Mouse (Mus musculus): Measurements from ENCODE around the gene Trpc3. TPM values are rescaled to one million over a fixed set of nuclear protein-coding genes. Genes with fewer than 3 reads are reported as not detected.

Gene Trpc3
- 0.21 and 0.26 TPM in 2 replicates for polyA plus RNA-seq (2012; rRNA removed)

DNA sequence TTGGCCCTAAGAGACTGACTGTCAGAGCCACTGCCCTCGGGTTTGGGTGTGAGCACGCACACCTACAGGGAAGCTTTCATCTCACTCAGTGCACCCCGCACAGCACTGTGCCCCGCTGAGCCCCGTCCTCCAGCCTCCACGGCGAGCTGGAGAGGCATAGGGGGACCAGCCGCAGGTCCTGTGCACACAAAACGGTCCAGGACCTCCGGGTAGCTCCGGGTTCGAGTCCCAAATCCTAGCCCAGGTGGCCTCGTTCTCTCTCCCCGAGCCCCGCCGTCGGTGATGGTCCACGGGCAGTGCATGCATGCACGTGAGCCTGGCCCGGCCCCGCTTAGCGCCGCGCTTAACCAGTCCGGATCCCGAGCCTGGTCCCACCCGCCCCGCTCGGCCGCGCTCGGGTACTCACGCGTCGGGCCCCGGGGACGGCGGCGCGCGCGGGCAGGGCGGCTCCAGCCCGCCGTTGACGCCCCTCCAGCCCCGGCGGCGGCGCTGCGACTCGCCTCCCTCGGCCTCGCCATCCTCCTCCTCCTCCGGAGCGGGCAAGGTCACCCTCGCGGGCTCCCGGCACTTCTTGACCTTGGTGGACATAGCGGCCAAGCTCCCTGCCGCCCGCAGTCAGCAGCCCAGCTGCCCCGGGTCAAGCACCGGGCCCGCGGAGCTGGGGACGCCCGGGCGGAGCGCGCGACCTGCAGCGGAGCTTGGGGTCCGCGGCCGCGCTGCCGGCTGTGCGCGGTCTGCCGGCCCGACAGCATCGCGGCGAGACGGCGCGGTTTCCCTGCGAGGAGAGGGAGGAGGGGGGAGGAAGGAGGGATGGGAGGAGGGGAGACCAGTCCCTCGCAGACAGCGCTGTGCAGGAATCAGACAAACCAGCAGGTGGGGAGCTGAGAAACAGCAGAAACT is at the start of gene Trpc3:
TSS of gene Trpc3 (minus strand) at position 776 of the 900 bp plus-strand sequence.
- Histone ChIP-seq H3K4me1 (ENCODE audit: control insufficient read depth, insufficient read depth, low read length) (peaks cover 14% of the 10 kb centered on the region), H3K27ac (ENCODE audit: control insufficient read depth, insufficient read depth, low read depth, low read length) (no peak within 1 kb of the TSS), H3K27me3 (ENCODE audit: control insufficient read depth, insufficient read depth, low read length) (peaks cover 4% of the 10 kb centered on the region), H3K36me3 (ENCODE audit: control insufficient read depth, insufficient read depth, low read length) (no peaks in the 10 kb centered on the region), H3K4me3 (ENCODE audit: control insufficient read depth, low read depth, low read length) (peak within 1 kb of the TSS; percentile 87)
- TF ChIP-seq CTCF (IDR thresholded peaks at IDR 0.05; ENCODE audit: control insufficient read depth, insufficient read depth, insufficient replicate concordance, low read depth, low read length): no peak
- TF ChIP-seq POLR2A (IDR thresholded peaks at IDR 0.05; ENCODE audit: control insufficient read depth, low read depth, low read length): no peak

DNA sequence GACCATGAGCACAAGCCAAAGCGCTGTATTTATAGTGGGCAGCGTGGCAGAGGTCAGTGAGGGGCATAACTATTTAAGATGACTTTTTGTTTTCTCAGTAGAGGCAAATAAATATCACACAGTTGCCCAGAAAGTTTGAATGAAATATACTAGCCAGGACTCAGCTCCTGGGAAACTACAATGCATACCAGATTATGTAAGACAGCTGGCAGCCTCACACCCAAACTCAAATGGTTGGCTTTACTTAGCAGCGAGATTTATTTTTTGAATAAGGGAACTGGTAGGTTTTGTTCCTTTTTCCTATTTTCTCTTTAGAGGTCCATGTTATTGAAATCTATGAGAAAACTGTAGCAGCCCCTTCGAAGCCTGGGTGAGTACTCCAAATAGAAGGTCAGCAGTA is 48.1 kb upstream of the Trpc3 start:
- Histone ChIP-seq H3K4me3 (ENCODE audit: control insufficient read depth, low read depth, low read length) (no peak overlapping the region), H3K4me1 (ENCODE audit: control insufficient read depth, insufficient read depth, low read length) (no peaks in the 10 kb centered on the region), H3K27ac (ENCODE audit: control insufficient read depth, insufficient read depth, low read depth, low read length) (no peak overlapping the region), H3K27me3 (ENCODE audit: control insufficient read depth, insufficient read depth, low read length) (no peaks in the 10 kb centered on the region), H3K36me3 (ENCODE audit: control insufficient read depth, insufficient read depth, low read length) (no peaks in the 10 kb centered on the region)
- TF ChIP-seq POLR2A (IDR thresholded peaks at IDR 0.05; ENCODE audit: control insufficient read depth, low read depth, low read length): no peak
- no peak for TF ChIP-seq CTCF (IDR thresholded peaks at IDR 0.05; ENCODE audit: control insufficient read depth, insufficient read depth, insufficient replicate concordance, low read depth, low read length)

- H3K27ac ChIP-seq (ENCODE audit: control insufficient read depth, insufficient read depth, low read depth, low read length): no peak overlapping the region
- no peaks in the 10 kb centered on the region for H3K4me1 ChIP-seq (ENCODE audit: control insufficient read depth, insufficient read depth, low read length)
- H3K36me3 ChIP-seq (ENCODE audit: control insufficient read depth, insufficient read depth, low read length): no peaks in the 10 kb centered on the region
- TF ChIP-seq POLR2A (IDR thresholded peaks at IDR 0.05; ENCODE audit: control insufficient read depth, low read depth, low read length): no peak
- no peak for TF ChIP-seq CTCF (IDR thresholded peaks at IDR 0.05; ENCODE audit: control insufficient read depth, insufficient read depth, insufficient replicate concordance, low read depth, low read length)
- H3K4me3 ChIP-seq (ENCODE audit: control insufficient read depth, low read depth, low read length): no peak overlapping the region
- no peaks in the 10 kb centered on the region for H3K27me3 ChIP-seq (ENCODE audit: control insufficient read depth, insufficient read depth, low read length)
These were observed 43.1 kb upstream of the Trpc3 start for GRCm38 (mm10) chr3:36733075-36733474.

DNA sequence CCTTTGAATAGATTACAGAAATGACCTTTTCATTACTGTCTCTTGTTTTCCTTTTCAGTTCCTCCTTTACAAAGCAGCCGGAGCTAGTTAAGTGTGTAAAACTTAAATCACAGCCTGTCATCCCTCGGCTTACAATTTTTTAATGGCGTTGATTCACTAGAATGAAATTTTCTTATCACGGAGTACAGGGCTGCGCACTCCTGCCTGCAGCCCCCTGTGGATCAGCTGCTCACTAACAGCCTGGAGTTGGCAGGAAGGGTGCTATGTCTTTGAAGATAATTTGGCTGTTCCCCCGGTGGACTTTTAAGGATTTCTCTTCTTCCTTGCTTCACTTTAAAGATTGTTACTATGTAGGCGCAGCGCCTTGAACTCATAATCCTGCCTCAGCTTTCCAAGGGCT is 36.6 kb upstream of the Trpc3 start:
- H3K4me3 ChIP-seq (ENCODE audit: control insufficient read depth, low read depth, low read length): no peak overlapping the region

DNA sequence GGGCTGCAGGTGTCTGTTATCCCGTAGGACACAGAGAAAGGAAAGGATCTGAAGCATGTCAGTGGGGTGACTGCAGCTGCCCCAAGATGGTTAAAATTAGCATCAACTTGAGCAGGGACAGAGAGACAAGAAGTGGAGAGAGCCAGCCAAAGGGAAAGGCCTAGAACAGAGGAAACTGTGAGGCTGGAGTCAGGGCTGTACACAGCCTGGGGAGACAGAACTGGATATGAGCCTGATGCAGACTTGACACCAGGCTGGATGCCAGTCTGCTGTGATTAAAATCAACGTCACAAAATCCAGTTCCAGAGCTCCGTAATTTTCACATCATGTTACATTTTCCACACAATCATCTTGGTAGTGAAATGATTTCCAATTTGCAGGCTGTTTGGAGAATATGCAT is 31.9 kb upstream of the Trpc3 start:
- H3K4me3 ChIP-seq (ENCODE audit: control insufficient read depth, low read depth, low read length): no peak overlapping the region
- no peak overlapping the region for H3K27ac ChIP-seq (ENCODE audit: control insufficient read depth, insufficient read depth, low read depth, low read length)
- no peaks in the 10 kb centered on the region for H3K27me3 ChIP-seq (ENCODE audit: control insufficient read depth, insufficient read depth, low read length)
- no peak for TF ChIP-seq POLR2A (IDR thresholded peaks at IDR 0.05; ENCODE audit: control insufficient read depth, low read depth, low read length)
- no peak for TF ChIP-seq CTCF (IDR thresholded peaks at IDR 0.05; ENCODE audit: control insufficient read depth, insufficient read depth, insufficient replicate concordance, low read depth, low read length)
- H3K4me1 ChIP-seq (ENCODE audit: control insufficient read depth, insufficient read depth, low read length): peaks cover 2% of the 10 kb centered on the region; the same call in 1 of the 2 replicates
- no peaks in the 10 kb centered on the region for H3K36me3 ChIP-seq (ENCODE audit: control insufficient read depth, insufficient read depth, low read length)

More for the DNA sequence above, 36.6 kb upstream of the Trpc3 start:
- H3K27me3 ChIP-seq (ENCODE audit: control insufficient read depth, insufficient read depth, low read length): no peaks in the 10 kb centered on the region
- H3K36me3 ChIP-seq (ENCODE audit: control insufficient read depth, insufficient read depth, low read length): no peaks in the 10 kb centered on the region
- H3K27ac ChIP-seq (ENCODE audit: control insufficient read depth, insufficient read depth, low read depth, low read length): no peak overlapping the region
- H3K4me1 ChIP-seq (ENCODE audit: control insufficient read depth, insufficient read depth, low read length): no peaks in the 10 kb centered on the region
- TF ChIP-seq CTCF (IDR thresholded peaks at IDR 0.05; ENCODE audit: control insufficient read depth, insufficient read depth, insufficient replicate concordance, low read depth, low read length): no peak
- no peak for TF ChIP-seq POLR2A (IDR thresholded peaks at IDR 0.05; ENCODE audit: control insufficient read depth, low read depth, low read length)

GRCm38 (mm10) chr3:36709521-36709920 is 19.6 kb upstream of the Trpc3 start:
- H3K4me1 ChIP-seq (ENCODE audit: control insufficient read depth, insufficient read depth, low read length): no peaks in the 10 kb centered on the region
- H3K27me3 ChIP-seq (ENCODE audit: control insufficient read depth, insufficient read depth, low read length): no peaks in the 10 kb centered on the region
- no peak overlapping the region for H3K27ac ChIP-seq (ENCODE audit: control insufficient read depth, insufficient read depth, low read depth, low read length)
- no peaks in the 10 kb centered on the region for H3K36me3 ChIP-seq (ENCODE audit: control insufficient read depth, insufficient read depth, low read length)
- TF ChIP-seq CTCF (IDR thresholded peaks at IDR 0.05; ENCODE audit: control insufficient read depth, insufficient read depth, insufficient replicate concordance, low read depth, low read length) (no peak), POLR2A (IDR thresholded peaks at IDR 0.05; ENCODE audit: control insufficient read depth, low read depth, low read length) (no peak)
- no peak overlapping the region for H3K4me3 ChIP-seq (ENCODE audit: control insufficient read depth, low read depth, low read length)

DNA sequence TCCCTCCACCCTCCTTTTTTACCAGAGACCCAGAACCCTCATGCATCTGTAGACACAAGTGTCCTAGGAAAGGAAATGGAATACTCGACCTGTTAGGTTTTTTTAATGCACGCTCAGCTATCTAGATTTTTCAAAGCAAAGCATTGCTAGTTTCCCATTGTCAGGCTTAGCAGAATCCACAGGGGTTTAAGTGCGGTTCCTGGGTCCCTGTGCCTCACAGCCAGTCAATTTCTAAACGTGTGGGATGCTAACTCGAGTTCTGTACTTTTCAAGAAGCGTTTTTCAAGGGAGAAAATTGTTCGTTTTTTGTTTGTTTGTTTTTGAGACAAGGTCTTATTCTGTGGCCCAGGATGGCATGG is 304 bp upstream of the Trpc3 start:
- Histone ChIP-seq H3K4me1 (ENCODE audit: control insufficient read depth, insufficient read depth, low read length) (peaks cover 14% of the 10 kb centered on the region), H3K27ac (ENCODE audit: control insufficient read depth, insufficient read depth, low read depth, low read length) (no peak overlapping the region), H3K4me3 (ENCODE audit: control insufficient read depth, low read depth, low read length) (peak overlapping the region; percentile 87), H3K36me3 (ENCODE audit: control insufficient read depth, insufficient read depth, low read length) (no peaks in the 10 kb centered on the region), H3K27me3 (ENCODE audit: control insufficient read depth, insufficient read depth, low read length) (peaks cover 4% of the 10 kb centered on the region)
- TF ChIP-seq CTCF (IDR thresholded peaks at IDR 0.05; ENCODE audit: control insufficient read depth, insufficient read depth, insufficient replicate concordance, low read depth, low read length): no peak
- no peak for TF ChIP-seq POLR2A (IDR thresholded peaks at IDR 0.05; ENCODE audit: control insufficient read depth, low read depth, low read length)
